Mouse (Mus musculus) spleen, adult 2 months (tissue): Measurements from ENCODE around the gene Dstn.

Experiments
- CTCF ChIP-seq: fragments of 200-500 bp; IDR thresholded peaks from 2 replicates; pipeline ENCODE4 v1.5.1; 2011; ENCODE audit warnings: mild to moderate bottlenecking, inconsistent platforms; ENCODE audit not compliant: insufficient read depth, insufficient read length, insufficient replicate concordance; ENCODE audit errors: extremely low read depth
- POLR2A ChIP-seq: fragments of 200-500 bp; IDR thresholded peaks from 2 replicates; pipeline ENCODE4 v1.6.1; 2011; ENCODE audit warnings: low read depth, low read length, inconsistent platforms

DNA sequence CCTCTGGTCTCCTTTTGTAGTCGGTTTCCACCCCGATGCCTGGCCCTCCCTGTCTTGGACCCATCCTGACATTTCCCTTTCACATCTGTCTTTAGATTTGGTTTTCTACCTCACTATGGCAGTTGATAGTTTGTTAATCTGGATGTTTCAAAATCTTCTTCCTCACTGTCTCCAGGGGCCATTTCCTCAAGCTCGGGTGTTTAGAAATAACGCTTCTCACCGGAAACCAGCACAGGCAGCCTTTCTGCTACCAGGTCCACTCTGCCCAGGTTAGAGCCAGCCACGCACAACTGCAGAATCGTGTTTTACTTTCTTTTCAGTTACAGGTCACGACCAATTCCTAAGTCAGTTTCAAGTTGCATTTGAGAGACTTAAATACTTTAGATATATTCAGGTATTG lies 19.3 kb downstream of the Dstn start:
- TF ChIP-seq POLR2A (no peak), CTCF (no peak)
